Mouse (Mus musculus) cerebral cortex, adult 2 months (tissue): ENCODE results near the gene Klhdc3.

Source experiments
- WGBS: fragments of 180-500 bp; shearing (Covaris S2); methylation state at CpG from one replicate; pipeline ENCODE4 v1.1.7; 2018; 5-methylcytosine and 5-hydroxymethylcytosine counted together

Klhdc3 gene

DNA sequence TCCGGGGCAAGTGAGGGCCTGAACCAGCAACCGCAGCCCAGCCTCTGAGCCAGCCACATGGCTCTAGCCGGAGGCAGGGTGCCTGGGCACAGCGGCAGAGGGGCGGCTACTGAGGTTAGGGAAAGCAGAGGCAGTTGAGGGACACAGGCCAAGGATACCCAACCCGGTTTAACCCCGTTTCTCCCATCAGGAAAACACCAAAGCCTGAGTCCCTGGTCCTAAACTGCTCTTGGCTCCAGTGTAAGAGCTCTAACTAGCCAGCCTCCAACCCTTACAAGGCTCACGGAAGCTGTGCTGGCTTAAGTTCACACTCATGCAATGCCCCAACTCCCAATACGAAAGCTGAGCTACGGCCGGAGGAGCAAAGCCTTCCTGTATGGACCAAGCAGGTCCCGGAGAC lies 56.1 kb downstream of the Klhdc3 start:
- 77% methylated on average over 12 of the region's 12 CpGs for WGBS
